Mouse (Mus musculus) stomach, embryonic 14.5 days (tissue): ENCODE results near the gene Sema3b. TPM values are rescaled to one million over a fixed set of nuclear protein-coding genes. Genes with fewer than 3 reads are reported as not detected.
A peak's percentile ranks its signal among the peaks of the same experiment; 100 is the strongest.

Experiments used
- ATAC-seq: fragments of 200-750 bp; cut with Nextera tagmentation; 2 replicates; pipeline ENCODE4 v1.8.0; 2017; ENCODE audit warnings: low read depth, moderate TSS enrichment; ENCODE audit not compliant: insufficient number of reproducible peaks, insufficient read depth, low FRiP score
- H3K27ac ChIP-seq: fragments of 300-500 bp; sonication (generic); 2 replicates; pipeline ENCODE4 v1.5.1; 2014; ENCODE audit warnings: mild to moderate bottlenecking, low read length, moderate library complexity, mixed read lengths
- H3K27me3 ChIP-seq: fragments of 300-500 bp; sonication (generic); 2 replicates; pipeline ENCODE4 v1.6.1; 2014; ENCODE audit warnings: low read length, control low read depth, mixed read lengths; ENCODE audit not compliant: control insufficient read depth, insufficient read depth
- H3K36me3 ChIP-seq: fragments of 300-500 bp; sonication (generic); 2 replicates; pipeline ENCODE4 v1.6.1; 2014; ENCODE audit warnings: mild to moderate bottlenecking, control low read depth, low read length, moderate library complexity, mixed read lengths; ENCODE audit not compliant: control insufficient read depth, insufficient read depth
- H3K4me1 ChIP-seq: fragments of 300-500 bp; sonication (generic); 2 replicates; pipeline ENCODE4 v1.6.1; 2014; ENCODE audit warnings: low read length, control low read depth, mixed read lengths; ENCODE audit not compliant: control insufficient read depth, insufficient read depth
- H3K4me2 ChIP-seq: fragments of 300-500 bp; sonication (generic); replicated peaks from 2 replicates; pipeline ENCODE4 v1.6.1; 2014; ENCODE audit warnings: low read depth, low read length, control low read depth
- H3K4me3 ChIP-seq: fragments of 300-500 bp; sonication (generic); 2 replicates; pipeline ENCODE4 v1.5.1; 2014; ENCODE audit warnings: low read depth, low read length, control low read depth
- H3K9ac ChIP-seq: fragments of 300-500 bp; sonication (generic); replicated peaks from 2 replicates; pipeline ENCODE4 v1.6.1; 2014; ENCODE audit warnings: low read depth, mild to moderate bottlenecking, control low read depth, low read length, moderate library complexity, mixed read lengths
- H3K9me3 ChIP-seq: fragments of 300-500 bp; sonication (generic); 2 replicates; pipeline ENCODE4 v1.6.1; 2016; ENCODE audit warnings: low read depth, low read length, control low read depth; ENCODE audit not compliant: control insufficient read depth
- WGBS: fragments of 180-500 bp; shearing (Covaris S2); extraction: QIAGEN DNeasy Blood & Tissue Kit; methylation state at CpG from one replicate; pipeline ENCODE4 v1.1.7; 2014; 5-methylcytosine and 5-hydroxymethylcytosine counted together
- polyA plus RNA-seq: library from polyadenylated mRNA; unstranded; fragments of >200 nt; fragmentation: Nextera tagmentation; extraction: Ambion mirVana; gene quantifications from 2 replicates; pipeline ENCODE4 v1.2.1, GENCODE M21; 2014

The Sema3b gene
- polyA plus RNA-seq, 1 experiment from 2014 or later = 6.1 TPM

DNA sequence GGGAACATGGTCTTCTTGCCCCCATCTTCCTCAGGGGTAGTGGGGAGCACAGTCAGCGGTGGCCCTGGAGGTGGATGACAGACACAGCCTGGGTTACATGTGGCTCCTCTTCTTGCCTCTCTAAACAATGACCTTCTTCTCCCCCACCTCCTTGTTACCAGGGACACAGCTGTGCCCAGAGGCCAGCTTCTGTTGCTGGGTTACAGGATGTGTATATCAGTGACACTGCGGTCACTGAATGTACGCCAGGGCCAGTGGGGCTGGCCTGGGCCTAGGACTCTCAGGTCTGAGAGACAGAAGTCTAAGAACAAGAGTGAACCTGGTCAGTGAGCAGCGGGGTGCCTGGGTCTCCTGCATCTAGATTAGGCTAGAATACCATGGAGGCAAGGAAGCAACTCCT lies 6.0 kb upstream of the Sema3b start:
- WGBS = 80% methylated on average over 4 of the region's 4 CpGs
- no peak overlapping the region for H3K4me3 ChIP-seq
- no peak for ATAC-seq
- no peaks in the 10 kb centered on the region for H3K9me3 ChIP-seq
- peak overlapping the region; percentile 2; the same call in 1 of the 2 replicates for H3K27ac ChIP-seq
- no peak overlapping the region for H3K9ac ChIP-seq
- no peaks in the 10 kb centered on the region for H3K27me3 ChIP-seq
- H3K4me1 ChIP-seq = peaks cover 37% of the 10 kb centered on the region
- H3K36me3 ChIP-seq = peaks cover 61% of the 10 kb centered on the region
- H3K4me2 ChIP-seq = no peak overlapping the region

GRCm38 (mm10) chr9:107612945-107613569 lies 4.0 kb upstream of the Sema3b start:
- peak overlapping the region; percentile 92 for H3K27ac ChIP-seq
- H3K9ac ChIP-seq = no peak overlapping the region; the same call in 1 of the 2 replicates
- H3K27me3 ChIP-seq = no peaks in the 10 kb centered on the region
- H3K4me3 ChIP-seq = peak overlapping the region; percentile 27
- H3K4me1 ChIP-seq = peaks cover 28% of the 10 kb centered on the region
- no peak for ATAC-seq
- H3K9me3 ChIP-seq = no peaks in the 10 kb centered on the region
- 10% methylated on average over 12 of the region's 12 CpGs for WGBS
- peaks cover 42% of the 10 kb centered on the region for H3K36me3 ChIP-seq
- peak overlapping the region; percentile 72 for H3K4me2 ChIP-seq

DNA sequence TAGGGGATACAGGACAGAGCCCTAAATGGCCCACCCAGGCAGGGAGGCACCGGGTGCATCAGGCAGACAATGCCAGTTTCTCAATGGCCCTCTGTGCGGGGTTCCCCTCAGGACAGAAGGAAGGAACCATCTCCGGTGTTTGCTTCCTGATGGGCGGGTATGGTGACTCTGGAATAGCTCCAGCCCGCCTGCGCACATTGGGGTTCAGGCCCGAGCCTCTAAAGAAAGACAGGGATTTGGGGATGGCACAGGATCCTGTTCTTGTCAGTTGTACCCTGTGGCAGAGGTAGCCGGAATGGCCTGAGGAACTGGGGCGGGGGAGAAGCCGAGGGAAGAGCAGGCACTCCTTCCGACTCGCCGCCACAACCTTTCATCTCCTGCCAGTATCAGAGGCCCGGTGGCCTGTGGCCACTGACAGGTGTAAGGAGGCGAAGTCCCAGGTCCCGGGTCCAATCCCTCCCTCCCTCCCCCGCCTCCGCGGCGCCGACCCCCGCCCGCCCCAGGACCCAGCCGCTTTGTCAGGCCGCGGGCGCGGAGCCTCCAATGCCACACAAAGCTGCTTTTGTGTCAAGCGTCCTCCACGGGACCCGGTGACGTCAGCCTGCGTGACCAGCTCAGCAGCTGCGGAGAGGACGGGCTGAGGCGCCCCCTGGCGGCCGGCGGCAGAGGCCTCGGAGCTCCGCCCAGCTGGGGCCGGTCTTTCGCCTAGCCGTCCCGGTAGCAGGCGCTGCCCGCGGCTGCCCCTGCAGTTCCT lies 3.3 kb upstream of the Sema3b start:
- Histone ChIP-seq H3K4me1 (peaks cover 29% of the 10 kb centered on the region; the same call in 1 of the 2 replicates), H3K9me3 (no peaks in the 10 kb centered on the region), H3K36me3 (peaks cover 36% of the 10 kb centered on the region), H3K4me2 (peak overlapping the region; percentile 72), H3K27ac (peak overlapping the region; percentile 92), H3K9ac (peak overlapping the region; percentile 55), H3K4me3 (peak overlapping the region; percentile 27), H3K27me3 (no peaks in the 10 kb centered on the region)
- WGBS = 4% methylated on average over 48 of the region's 48 CpGs
- ATAC-seq = peak; percentile 92

DNA sequence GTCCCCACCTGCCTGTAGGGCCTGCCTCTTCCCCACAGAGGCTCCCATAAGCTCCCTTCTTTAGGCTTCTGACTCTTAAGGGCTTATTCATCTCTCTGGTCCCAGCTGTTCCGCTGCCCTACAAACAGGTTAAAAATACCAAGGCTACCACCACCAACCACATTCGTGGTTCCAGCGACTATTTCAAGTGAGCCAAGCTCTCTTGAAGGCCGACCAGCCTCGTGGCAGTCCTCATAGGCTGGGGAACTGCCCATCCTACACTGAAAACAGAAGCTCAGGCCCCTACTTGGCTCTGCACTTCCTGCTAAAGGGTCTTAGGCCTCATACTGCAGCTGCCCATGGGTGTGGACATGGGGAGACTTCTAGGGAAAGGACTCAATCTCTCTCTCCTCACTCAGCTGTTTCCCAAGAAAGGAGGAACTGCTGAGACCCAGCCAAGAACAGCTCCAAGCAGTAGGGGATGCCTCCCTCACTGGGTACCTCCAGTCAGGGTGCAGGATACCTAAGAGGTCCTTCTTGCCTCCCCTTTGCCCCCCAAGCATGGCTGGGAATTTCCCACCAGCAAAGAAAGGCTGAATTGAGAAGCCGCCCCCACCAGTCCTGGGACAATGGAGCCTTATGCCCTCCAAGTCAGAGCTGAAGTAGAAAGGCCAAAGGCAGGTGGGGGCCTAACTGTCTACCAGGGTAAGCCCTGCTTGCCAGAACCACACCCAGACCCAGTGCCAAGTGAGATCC lies 2.6 kb upstream of the Sema3b start:
- Histone ChIP-seq H3K36me3 (peaks cover 32% of the 10 kb centered on the region), H3K4me3 (no peak overlapping the region), H3K9ac (peak overlapping the region; percentile 55; the same call in 1 of the 2 replicates), H3K9me3 (no peaks in the 10 kb centered on the region), H3K27me3 (no peaks in the 10 kb centered on the region), H3K4me1 (peaks cover 35% of the 10 kb centered on the region; the same call in 1 of the 2 replicates), H3K27ac (peak overlapping the region; percentile 92), H3K4me2 (peak overlapping the region; percentile 72; the same call in 1 of the 2 replicates)
- 68% methylated on average over 6 of the region's 6 CpGs for WGBS
- ATAC-seq = no peak

DNA sequence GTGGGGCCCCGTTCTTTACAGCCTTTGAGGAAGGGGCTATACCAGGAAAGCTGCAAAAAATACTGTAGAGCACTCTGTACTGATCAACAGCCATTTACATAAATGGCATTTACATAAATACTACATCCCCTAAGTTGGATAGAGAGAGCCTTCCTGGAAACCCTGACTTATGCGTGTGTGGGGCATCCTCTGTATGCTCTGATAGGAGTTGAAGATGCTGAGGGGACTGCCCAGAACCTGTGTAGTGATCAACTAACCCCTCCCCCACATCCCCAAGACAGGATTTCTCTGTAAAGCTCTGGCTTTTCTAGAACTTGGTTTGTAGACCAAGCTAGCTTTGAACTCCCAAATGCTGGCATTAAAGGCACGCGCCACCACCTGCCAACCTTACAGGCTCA lies 403 bp upstream of the Sema3b start:
- H3K4me3 ChIP-seq = no peak overlapping the region
- no peak overlapping the region for H3K27ac ChIP-seq
- H3K9me3 ChIP-seq = no peaks in the 10 kb centered on the region
- H3K4me2 ChIP-seq = no peak overlapping the region
- 59% methylated on average over 4 of the region's 4 CpGs for WGBS
- H3K4me1 ChIP-seq = peaks cover 43% of the 10 kb centered on the region; the same call in 1 of the 2 replicates
- no peak for ATAC-seq
- peaks cover 10% of the 10 kb centered on the region for H3K36me3 ChIP-seq
- no peak overlapping the region for H3K9ac ChIP-seq
- no peaks in the 10 kb centered on the region for H3K27me3 ChIP-seq

DNA sequence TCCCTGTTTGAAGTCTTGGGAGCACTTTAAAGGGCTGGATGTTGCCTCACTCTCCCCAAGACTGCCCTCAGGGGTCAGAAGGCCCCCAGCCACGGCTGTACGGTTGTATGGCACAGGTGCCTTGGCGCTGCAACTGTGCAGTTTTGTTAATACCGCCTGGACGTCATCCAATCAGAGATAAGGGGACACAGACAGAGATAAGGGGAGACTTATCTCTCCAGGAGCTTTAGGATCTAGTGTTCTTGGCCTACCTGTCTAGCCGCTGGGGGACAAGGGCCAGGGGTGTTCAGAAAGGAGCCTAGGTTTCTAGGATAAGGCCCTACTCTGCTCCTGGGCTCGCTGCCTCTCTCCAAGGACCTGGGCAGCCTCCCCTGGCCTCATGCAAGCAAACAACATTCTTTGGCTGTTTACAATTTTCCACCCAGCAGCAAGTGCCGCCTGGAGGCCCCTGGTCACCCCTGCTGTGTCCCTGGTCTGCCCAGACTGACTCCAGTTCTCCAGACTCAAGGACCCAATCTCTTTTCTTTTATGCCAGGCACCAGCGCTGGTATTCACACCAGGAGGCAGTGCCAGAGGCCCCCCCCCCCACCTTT lies 1.3 kb downstream of the Sema3b start:
- no peaks in the 10 kb centered on the region for H3K36me3 ChIP-seq
- H3K4me2 ChIP-seq = no peak overlapping the region
- 44% methylated on average over 9 of the region's 9 CpGs for WGBS
- H3K4me3 ChIP-seq = no peak overlapping the region
- no peaks in the 10 kb centered on the region for H3K9me3 ChIP-seq
- H3K4me1 ChIP-seq = peaks cover 42% of the 10 kb centered on the region; the same call in 1 of the 2 replicates
- no peaks in the 10 kb centered on the region for H3K27me3 ChIP-seq
- no peak for ATAC-seq
- no peak overlapping the region for H3K9ac ChIP-seq
- no peak overlapping the region; the same call in 1 of the 2 replicates for H3K27ac ChIP-seq

DNA sequence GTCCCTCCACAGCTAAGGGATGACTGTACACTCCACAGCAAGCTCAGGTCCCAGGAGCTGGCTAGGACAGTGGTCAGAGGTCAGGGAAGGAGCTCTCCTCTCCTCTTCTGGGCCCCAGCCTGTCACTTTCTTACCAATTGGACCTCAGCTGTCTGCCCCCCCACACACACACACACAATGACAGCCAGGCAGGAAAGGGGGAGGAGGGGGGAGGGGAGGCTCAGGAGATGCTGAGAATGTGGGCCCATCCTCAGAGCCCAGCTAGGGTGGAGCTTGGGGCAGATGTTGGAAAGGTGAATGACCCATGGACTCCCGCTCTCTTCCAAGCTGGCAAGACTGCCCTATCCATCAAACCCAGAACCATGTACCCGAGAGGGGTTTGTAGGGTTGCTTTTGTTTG lies 2.0 kb downstream of the Sema3b start:
- ATAC-seq = no peak
- peak overlapping the region; percentile 22; the same call in 1 of the 2 replicates for H3K4me2 ChIP-seq
- H3K27me3 ChIP-seq = no peaks in the 10 kb centered on the region
- H3K36me3 ChIP-seq = no peaks in the 10 kb centered on the region
- H3K4me1 ChIP-seq = peaks cover 38% of the 10 kb centered on the region; the same call in 1 of the 2 replicates
- no peaks in the 10 kb centered on the region for H3K9me3 ChIP-seq
- no peak overlapping the region for H3K4me3 ChIP-seq
- H3K9ac ChIP-seq = no peak overlapping the region
- WGBS = 55% methylated on average over 2 of the region's 2 CpGs
- H3K27ac ChIP-seq = no peak overlapping the region

DNA sequence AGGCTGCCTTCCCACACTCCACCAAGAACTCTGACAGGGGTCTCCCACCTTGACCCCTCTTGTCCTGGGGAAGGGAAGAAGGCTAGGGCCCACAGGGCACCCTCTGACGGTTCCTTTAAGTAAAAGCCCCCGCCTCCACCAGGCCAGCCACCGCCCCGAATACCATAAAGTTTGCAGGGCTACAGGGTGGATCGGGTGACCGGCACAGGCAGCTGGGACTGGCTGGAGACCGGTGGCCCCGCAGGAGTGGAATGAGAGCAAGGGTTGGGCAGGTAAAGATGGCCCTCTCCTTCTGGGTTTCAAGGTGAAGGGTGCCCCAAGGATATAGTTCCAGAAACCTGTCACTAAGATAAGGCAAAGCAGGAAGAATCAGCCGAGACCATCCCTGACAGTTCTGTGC lies 2.4 kb downstream of the Sema3b start:
- no peak for ATAC-seq
- Histone ChIP-seq H3K36me3 (no peaks in the 10 kb centered on the region), H3K4me1 (peaks cover 36% of the 10 kb centered on the region; the same call in 1 of the 2 replicates), H3K4me2 (peak overlapping the region; percentile 22; the same call in 1 of the 2 replicates), H3K27me3 (no peaks in the 10 kb centered on the region), H3K4me3 (no peak overlapping the region), H3K27ac (peak overlapping the region; percentile 56; the same call in 1 of the 2 replicates), H3K9ac (no peak overlapping the region), H3K9me3 (no peaks in the 10 kb centered on the region)
- WGBS = 12% methylated on average over 9 of the region's 9 CpGs
